Mouse (Mus musculus): Measurements from ENCODE around the gene Ubxn11.

DNA sequence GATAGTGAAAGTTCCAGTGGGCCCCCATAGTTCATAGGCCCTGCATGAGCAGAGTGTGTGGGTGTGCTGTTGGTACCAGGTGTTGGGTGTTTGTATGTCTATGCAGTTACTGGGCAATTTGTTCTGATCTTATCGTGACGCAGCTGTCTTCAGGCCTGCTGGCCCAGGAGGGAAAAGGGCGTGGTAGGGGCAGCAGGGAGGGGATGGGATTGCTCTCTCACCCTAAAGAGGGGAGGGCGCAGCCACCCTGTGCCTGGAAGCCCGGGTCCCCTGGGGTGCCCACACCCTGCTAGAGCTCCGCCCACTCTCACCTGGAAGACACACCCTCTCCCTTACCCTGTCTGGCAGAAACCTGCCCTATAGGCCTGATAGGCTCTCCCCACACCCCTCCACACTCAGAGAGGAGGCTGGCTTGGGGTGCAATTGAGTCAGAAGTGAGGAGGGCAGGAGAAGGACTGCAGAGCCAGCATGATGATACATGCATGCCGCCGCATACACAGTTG lies 40.4 kb upstream of the Ubxn11 start:
- TF ChIP-seq HCFC1 (IDR thresholded peaks at IDR 0.05; ENCODE audit: borderline replicate concordance, insufficient read depth, low read length) (no peak), CHD2 (IDR thresholded peaks at IDR 0.05; ENCODE audit: low read depth, low read length) (no peak), MAFK (IDR thresholded peaks at IDR 0.05; ENCODE audit: insufficient read depth, low read depth, low read length) (no peak), ZC3H11A (IDR thresholded peaks at IDR 0.05; ENCODE audit: borderline replicate concordance, low read depth, low read length) (no peak), ZNF384 (IDR thresholded peaks at IDR 0.05; ENCODE audit: low read depth, low read length) (no peak)

Measured in ES-E14 (cell line).